Mouse (Mus musculus) midbrain, embryonic 14.5 days (tissue): Measurements from ENCODE around the gene Olfr1036. TPM values are rescaled to one million over a fixed set of nuclear protein-coding genes. Genes with fewer than 3 reads are reported as not detected.
"Not testable (repeated sequence)": the region's sequence is repeated elsewhere in the genome, so short reads cannot be mapped to it uniquely, and the experiment has no call there.

Experiments used
- ATAC-seq: fragments of 200-750 bp; cut with Nextera tagmentation; 2 replicates; pipeline ENCODE4 v1.8.0; 2017; ENCODE audit warnings: moderate number of reproducible peaks, moderate library complexity; ENCODE audit not compliant: low FRiP score, low TSS enrichment
- DNase-seq: peaks from one replicate; pipeline ENCODE4 v3.0.0-alpha.2; 2015
- H3K27ac ChIP-seq: fragments of 300-500 bp; sonication (generic); replicated peaks from 2 replicates; pipeline ENCODE4 v1.5.1; 2014; ENCODE audit warnings: mild to moderate bottlenecking, low read depth, low read length, moderate library complexity
- H3K27me3 ChIP-seq: fragments of 300-500 bp; sonication (generic); 2 replicates; pipeline ENCODE4 v1.6.1; 2014; ENCODE audit warnings: low read length, control low read depth, mixed read lengths; ENCODE audit not compliant: control insufficient read depth, insufficient read depth
- H3K36me3 ChIP-seq: fragments of 300-500 bp; sonication (generic); 2 replicates; pipeline ENCODE4 v1.6.1; 2014; ENCODE audit warnings: low read length, control low read depth; ENCODE audit not compliant: control insufficient read depth, insufficient read depth
- H3K4me1 ChIP-seq: fragments of 300-500 bp; sonication (generic); 2 replicates; pipeline ENCODE4 v1.6.1; 2014; ENCODE audit warnings: mild to moderate bottlenecking, antibody characterized with exemption, low read length, control low read depth; ENCODE audit not compliant: control insufficient read depth, insufficient read depth
- H3K4me2 ChIP-seq: fragments of 300-500 bp; sonication (generic); 2 replicates; pipeline ENCODE4 v1.6.1; 2014; ENCODE audit warnings: mild to moderate bottlenecking, low read length, moderate library complexity
- H3K4me3 ChIP-seq: fragments of 300-500 bp; sonication (generic); replicated peaks from 2 replicates; pipeline ENCODE4 v1.5.1; 2014; ENCODE audit warnings: low read depth, low read length
- H3K9ac ChIP-seq: fragments of 300-500 bp; sonication (generic); replicated peaks from 2 replicates; pipeline ENCODE4 v1.6.1; 2014; ENCODE audit warnings: mild to moderate bottlenecking, low read length, moderate library complexity
- H3K9me3 ChIP-seq: fragments of 300-500 bp; sonication (generic); 2 replicates; pipeline ENCODE4 v1.6.1; 2016; ENCODE audit warnings: low read length, control low read depth, mixed read lengths; ENCODE audit not compliant: control insufficient read depth
- WGBS: fragments of 180-500 bp; shearing (Covaris S2); extraction: QIAGEN DNeasy Blood & Tissue Kit; methylation state at CpG from one replicate; pipeline ENCODE4 v1.1.7; 2014; 5-methylcytosine and 5-hydroxymethylcytosine counted together
- polyA plus RNA-seq: library from polyadenylated mRNA; unstranded; fragments of >200 nt; fragmentation: Nextera tagmentation; extraction: Ambion mirVana; gene quantifications from 2 replicates; pipeline ENCODE4 v1.2.1, GENCODE M21; 2014

Gene Olfr1036
- polyA plus RNA-seq = not detected in 2 replicates

- not testable (repeated sequence) for H3K27me3 ChIP-seq, ATAC-seq, H3K9me3 ChIP-seq, H3K9ac ChIP-seq, H3K4me1 ChIP-seq, H3K27ac ChIP-seq, H3K36me3 ChIP-seq, H3K4me3 ChIP-seq, DNase-seq, H3K4me2 ChIP-seq
These were observed at the start of gene Olfr1036 for GRCm38 (mm10) chr2:86073692-86074091. Gene Olfr1036 (plus strand): TSS chr2:86073992.

- Histone ChIP-seq H3K27ac (no peak within 1 kb of the TSS), H3K9ac (no peak within 1 kb of the TSS), H3K36me3 (no peaks in the 10 kb centered on the region), H3K27me3 (no peaks in the 10 kb centered on the region), H3K9me3 (no peaks in the 10 kb centered on the region), H3K4me3 (no peak within 1 kb of the TSS), H3K4me1 (no peaks in the 10 kb centered on the region), H3K4me2 (no peak within 1 kb of the TSS)
- ATAC-seq (no peak), DNase-seq (no peak)
These were observed 28.2 kb upstream of the Olfr1036 start, which contains the start of gene Olfr1034 for GRCm38 (mm10) chr2:86045561-86045960. Gene Olfr1034 (plus strand): TSS chr2:86045861.

GRCm38 (mm10) chr2:86050777-86051176 lies 23.0 kb upstream of the Olfr1036 start:
- not testable (repeated sequence) for DNase-seq, H3K27me3 ChIP-seq, H3K27ac ChIP-seq, ATAC-seq, H3K9me3 ChIP-seq, H3K4me2 ChIP-seq, H3K9ac ChIP-seq, H3K36me3 ChIP-seq, H3K4me3 ChIP-seq, H3K4me1 ChIP-seq

GRCm38 (mm10) chr2:86063766-86064165 lies 10.0 kb upstream of the Olfr1036 start:
- DNase-seq, H3K27ac ChIP-seq, H3K4me3 ChIP-seq, H3K4me1 ChIP-seq, H3K9me3 ChIP-seq, H3K4me2 ChIP-seq, ATAC-seq, H3K27me3 ChIP-seq, H3K9ac ChIP-seq, H3K36me3 ChIP-seq: not testable (repeated sequence)
- WGBS = 99% methylated on average over 2 of the region's 2 CpGs

- H3K27ac ChIP-seq = no peak overlapping the region
- no peak overlapping the region for H3K4me3 ChIP-seq
- H3K36me3 ChIP-seq = no peaks in the 10 kb centered on the region
- ATAC-seq (no peak), DNase-seq (no peak)
- H3K9me3 ChIP-seq = no peaks in the 10 kb centered on the region
- no peak overlapping the region for H3K4me2 ChIP-seq
- no peaks in the 10 kb centered on the region for H3K4me1 ChIP-seq
- no peaks in the 10 kb centered on the region for H3K27me3 ChIP-seq
- 95% methylated on average over 8 of the region's 8 CpGs for WGBS
- no peak overlapping the region for H3K9ac ChIP-seq
These were observed 3.6 kb upstream of the Olfr1036 start for GRCm38 (mm10) chr2:86070189-86070588.

- not testable (repeated sequence) for H3K9me3 ChIP-seq, H3K4me3 ChIP-seq, DNase-seq, H3K27ac ChIP-seq, H3K36me3 ChIP-seq, H3K9ac ChIP-seq, H3K27me3 ChIP-seq, H3K4me2 ChIP-seq, H3K4me1 ChIP-seq, ATAC-seq
- WGBS = 86% methylated on average over 1 of the region's 1 CpGs
These were observed 6.7 kb downstream of the Olfr1036 start for GRCm38 (mm10) chr2:86080478-86080877.

GRCm38 (mm10) chr2:86087285-86087684 lies 13.5 kb downstream of the Olfr1036 start, which contains the start of gene Olfr1037:
Gene Olfr1037 (minus strand): TSS chr2:86087385.
- DNase-seq = no peak
- Histone ChIP-seq H3K4me3 (no peak within 1 kb of the TSS), H3K9ac (no peak within 1 kb of the TSS), H3K27me3 (no peaks in the 10 kb centered on the region), H3K4me2 (no peak within 1 kb of the TSS), H3K36me3 (no peaks in the 10 kb centered on the region), H3K4me1 (no peaks in the 10 kb centered on the region), H3K27ac (no peak within 1 kb of the TSS), H3K9me3 (no peaks in the 10 kb centered on the region)
- no peak for ATAC-seq
- 100% methylated on average over 2 of the region's 2 CpGs for WGBS

Other genes starting within 250 kb of the Olfr1036 start
- not detected in 2 replicates for gene Olfr1019, start 228.5 kb upstream of the Olfr1036 start, polyA plus RNA-seq
- not detected in 2 replicates for gene Olfr1020, start 227.0 kb upstream of the Olfr1036 start, polyA plus RNA-seq
- gene Olfr1022, start 205.4 kb upstream of the Olfr1036 start, polyA plus RNA-seq = not detected in 2 replicates
- not detected in 2 replicates for gene Olfr1023, start 188.4 kb upstream of the Olfr1036 start, polyA plus RNA-seq
- gene Olfr1024, start 168.9 kb upstream of the Olfr1036 start, polyA plus RNA-seq = not detected in 2 replicates
- gene Olfr1025-ps1, start 158.8 kb upstream of the Olfr1036 start, polyA plus RNA-seq = not detected in 2 replicates
- not detected in 2 replicates for gene Olfr1026, start 152.4 kb upstream of the Olfr1036 start, polyA plus RNA-seq
- gene Olfr1028, start 123.6 kb upstream of the Olfr1036 start, polyA plus RNA-seq = not detected in 2 replicates
- not detected in 2 replicates for gene Olfr1029, start 100.1 kb upstream of the Olfr1036 start, polyA plus RNA-seq
- not detected in 2 replicates for gene Olfr1030, start 94.7 kb upstream of the Olfr1036 start, polyA plus RNA-seq
- not detected in 2 replicates for gene Olfr1031, start 83.7 kb upstream of the Olfr1036 start, polyA plus RNA-seq
- not detected in 2 replicates for gene Olfr1032, start 68.5 kb upstream of the Olfr1036 start, polyA plus RNA-seq
- gene Olfr1033, start 53.4 kb upstream of the Olfr1036 start, polyA plus RNA-seq = 0.63 TPM in 1 of 2 replicates, not detected in the other
- not detected in 2 replicates for gene Olfr1034, start 28.1 kb upstream of the Olfr1036 start, polyA plus RNA-seq
- gene Olfr1037, start 13.4 kb downstream of the Olfr1036 start, polyA plus RNA-seq = not detected in 2 replicates
- gene Olfr1039, start 61.9 kb downstream of the Olfr1036 start, polyA plus RNA-seq = not detected in 2 replicates
- not detected in 2 replicates for gene Olfr1040, start 72.7 kb downstream of the Olfr1036 start, polyA plus RNA-seq
- not detected in 2 replicates for gene Olfr1042, start 87.8 kb downstream of the Olfr1036 start, polyA plus RNA-seq
- gene Olfr1043, start 93.5 kb downstream of the Olfr1036 start, polyA plus RNA-seq = not detected in 2 replicates
- gene Olfr1044, start 103.8 kb downstream of the Olfr1036 start, polyA plus RNA-seq = not detected in 2 replicates
- not detected in 2 replicates for gene Olfr52, start 111.7 kb downstream of the Olfr1036 start, polyA plus RNA-seq
- not detected in 2 replicates for gene Olfr1045, start 129.0 kb downstream of the Olfr1036 start, polyA plus RNA-seq
- gene Olfr1046, start 145.3 kb downstream of the Olfr1036 start, polyA plus RNA-seq = not detected in 2 replicates
- not detected in 2 replicates for gene Olfr1047, start 157.4 kb downstream of the Olfr1036 start, polyA plus RNA-seq
- gene Olfr1048, start 166.3 kb downstream of the Olfr1036 start, polyA plus RNA-seq = not detected in 2 replicates
- gene Olfr1049, start 184.3 kb downstream of the Olfr1036 start, polyA plus RNA-seq = not detected in 2 replicates
- not detected in 2 replicates for gene Olfr1051, start 205.1 kb downstream of the Olfr1036 start, polyA plus RNA-seq
- not detected in 2 replicates for gene Olfr1052, start 218.5 kb downstream of the Olfr1036 start, polyA plus RNA-seq
- not detected in 2 replicates for gene Olfr1053, start 241.3 kb downstream of the Olfr1036 start, polyA plus RNA-seq